Mouse (Mus musculus) forebrain, embryonic 14.5 days (tissue): ENCODE results near the gene Rgs3. TPM values are rescaled to one million over a fixed set of nuclear protein-coding genes. Genes with fewer than 3 reads are reported as not detected.
A peak's percentile ranks its signal among the peaks of the same experiment; 100 is the strongest.

Experiments used
- ATAC-seq: fragments of 200-750 bp; cut with Nextera tagmentation; 2 replicates; pipeline ENCODE4 v1.8.0; 2017; ENCODE audit warnings: mild to moderate bottlenecking, moderate library complexity
- DNase-seq: peaks from one replicate; pipeline ENCODE4 v3.0.0-alpha.2; 2015; ENCODE audit warnings: low spot score
- H3K27ac ChIP-seq: fragments of 300-500 bp; sonication (generic); 2 replicates; pipeline ENCODE4 v1.5.1; 2014; ENCODE audit warnings: low read depth, mild to moderate bottlenecking, control low read depth, low read length, moderate library complexity
- H3K27me3 ChIP-seq: fragments of 300-500 bp; sonication (generic); replicated peaks from 2 replicates; pipeline ENCODE4 v1.6.1; 2014; ENCODE audit warnings: low read length, control low read depth, mixed read lengths; ENCODE audit not compliant: control insufficient read depth, insufficient read depth
- H3K36me3 ChIP-seq: fragments of 300-500 bp; sonication (generic); 2 replicates; pipeline ENCODE4 v1.6.1; 2014; ENCODE audit warnings: low read length, control low read depth; ENCODE audit not compliant: control insufficient read depth, insufficient read depth
- H3K4me1 ChIP-seq: fragments of 300-500 bp; sonication (generic); 2 replicates; pipeline ENCODE4 v1.6.1; 2014; ENCODE audit warnings: antibody characterized with exemption, low read length, control low read depth; ENCODE audit not compliant: control insufficient read depth, insufficient read depth
- H3K4me2 ChIP-seq: fragments of 300-500 bp; sonication (generic); 2 replicates; pipeline ENCODE4 v1.6.1; 2014; ENCODE audit warnings: mild to moderate bottlenecking, control low read depth, low read length
- H3K4me3 ChIP-seq: fragments of 300-500 bp; sonication (generic); 2 replicates; pipeline ENCODE4 v1.5.1; 2014; ENCODE audit warnings: low read depth, low read length, control low read depth
- H3K9ac ChIP-seq: fragments of 300-500 bp; sonication (generic); 2 replicates; pipeline ENCODE4 v1.6.1; 2014; ENCODE audit warnings: mild to moderate bottlenecking, low read length, control low read depth, moderate library complexity
- H3K9me3 ChIP-seq: fragments of 300-500 bp; sonication (generic); replicated peaks from 2 replicates; pipeline ENCODE4 v1.6.1; 2016; ENCODE audit warnings: low read length, control low read depth, mixed read lengths; ENCODE audit not compliant: control insufficient read depth
- WGBS: fragments of 180-500 bp; shearing (Covaris S2); extraction: QIAGEN DNeasy Blood & Tissue Kit; methylation state at CpG from one replicate; pipeline ENCODE4 v1.1.7; 2014; 5-methylcytosine and 5-hydroxymethylcytosine counted together
- polyA plus RNA-seq: library from polyadenylated mRNA; unstranded; fragments of >200 nt; fragmentation: Nextera tagmentation; extraction: Ambion mirVana; gene quantifications from 2 replicates; pipeline ENCODE4 v1.2.1, GENCODE M21; 2014

The Rgs3 gene
- polyA plus RNA-seq, 1 experiment from 2014 or later, result 44.8 TPM

DNA sequence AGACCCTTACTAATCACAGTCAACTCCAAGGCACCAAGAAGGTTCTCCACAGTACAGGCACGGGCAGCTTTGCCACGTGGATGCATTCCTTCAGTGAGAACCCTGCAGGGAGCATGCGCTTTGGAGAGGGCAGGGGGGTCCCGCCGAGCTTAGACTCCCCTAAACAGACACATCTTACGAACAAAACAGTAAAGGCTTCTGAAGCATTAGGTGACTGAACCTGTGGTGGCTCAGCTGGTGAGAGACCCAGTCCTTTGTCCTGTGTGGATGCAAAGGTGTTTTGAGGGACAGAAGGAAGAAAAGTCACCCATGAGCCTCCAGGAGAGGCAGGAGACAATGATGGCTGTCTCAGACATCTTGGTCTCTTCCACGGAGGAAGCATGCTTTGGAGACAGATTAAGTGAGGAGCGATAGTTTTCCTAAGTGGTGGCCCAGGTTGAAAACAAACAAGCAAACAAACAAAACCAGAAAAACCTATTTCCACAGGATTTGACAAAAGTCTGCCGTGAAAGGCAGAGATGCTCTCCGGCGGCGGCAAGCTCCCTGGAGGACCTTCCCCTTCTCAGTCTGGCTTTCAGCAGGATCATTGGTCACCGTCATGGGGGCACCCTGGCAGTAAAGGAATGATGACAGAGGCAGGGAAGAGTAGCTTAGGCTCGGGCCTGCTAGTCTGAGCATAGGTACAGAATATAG is 100.4 kb downstream of the Rgs3 start:
- 0 out of 2 replicates have a peak overlapping the region, but pooled peaks have one; percentile 48 for H3K27ac ChIP-seq
- H3K9ac ChIP-seq, result no peak overlapping the region
- no peak overlapping the region for H3K4me3 ChIP-seq
- no peaks in the 10 kb centered on the region for H3K27me3 ChIP-seq
- DNase-seq, result no peak
- no peaks in the 10 kb centered on the region for H3K9me3 ChIP-seq
- no peak for ATAC-seq
- 12% methylated on average over 14 of the region's 14 CpGs for WGBS
- H3K4me1 ChIP-seq, result peaks cover 23% of the 10 kb centered on the region
- H3K4me2 ChIP-seq, result peak overlapping the region; percentile 20; the same call in 1 of the 2 replicates
- H3K36me3 ChIP-seq, result peaks cover 20% of the 10 kb centered on the region; the same call in 1 of the 2 replicates

DNA sequence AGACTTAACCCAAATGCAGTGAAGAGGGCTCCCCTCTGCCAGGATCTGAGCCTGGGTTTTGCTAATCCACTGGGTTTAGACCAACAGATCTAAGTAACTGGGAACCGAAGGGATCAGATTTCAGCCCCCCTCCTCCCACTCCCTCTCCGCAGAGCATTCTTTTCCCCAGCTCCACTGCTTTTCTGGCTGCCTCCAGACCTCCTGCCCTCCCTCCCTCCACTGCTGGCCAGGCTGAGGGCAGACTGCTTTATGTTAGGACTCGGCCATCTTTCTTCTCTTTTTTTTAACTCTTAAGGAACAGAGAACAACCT is 100.9 kb downstream of the Rgs3 start:
- H3K9ac ChIP-seq, result no peak overlapping the region
- DNase-seq, result peak; percentile 69
- H3K4me2 ChIP-seq, result no peak overlapping the region; the same call in 1 of the 2 replicates
- H3K4me1 ChIP-seq, result peaks cover 23% of the 10 kb centered on the region
- no peaks in the 10 kb centered on the region for H3K27me3 ChIP-seq
- peaks cover 20% of the 10 kb centered on the region; the same call in 1 of the 2 replicates for H3K36me3 ChIP-seq
- WGBS, result 6% methylated on average over 3 of the region's 3 CpGs
- H3K9me3 ChIP-seq, result no peaks in the 10 kb centered on the region
- H3K27ac ChIP-seq, result peak overlapping the region; percentile 48; the same call in 1 of the 2 replicates
- ATAC-seq, result peak; percentile 51
- no peak overlapping the region for H3K4me3 ChIP-seq

DNA sequence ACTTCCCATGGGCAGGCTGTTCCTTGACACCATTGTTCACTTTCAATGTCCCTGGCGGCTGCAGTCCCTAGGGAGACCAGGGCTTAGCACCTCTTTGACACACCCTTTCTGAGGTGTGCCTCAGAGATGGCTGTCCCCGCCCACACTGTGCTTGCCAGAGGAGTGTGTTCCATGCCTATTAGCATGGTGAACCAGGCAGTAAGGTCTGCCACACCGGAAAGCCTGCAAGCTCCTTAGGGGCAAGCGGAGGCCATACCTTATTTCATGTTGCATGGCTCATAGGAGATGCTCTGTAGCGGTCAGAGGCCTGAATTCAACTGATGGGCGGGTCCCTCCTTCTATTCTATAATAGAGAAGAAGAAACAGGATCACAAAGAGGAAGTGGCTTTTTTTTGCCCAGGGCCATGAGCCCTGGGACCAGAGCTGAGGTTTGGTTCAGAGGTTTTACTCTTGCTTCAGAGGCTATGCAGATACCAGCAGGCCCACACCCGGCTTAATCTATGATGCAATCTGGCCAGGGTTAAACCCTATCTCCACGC is 101.7 kb downstream of the Rgs3 start:
- no peak overlapping the region for H3K4me2 ChIP-seq
- peaks cover 23% of the 10 kb centered on the region for H3K4me1 ChIP-seq
- H3K4me3 ChIP-seq, result no peak overlapping the region
- no peaks in the 10 kb centered on the region for H3K9me3 ChIP-seq
- no peak overlapping the region for H3K9ac ChIP-seq
- ATAC-seq (no peak), DNase-seq (no peak)
- 76% methylated on average over 8 of the region's 8 CpGs for WGBS
- H3K36me3 ChIP-seq, result peaks cover 20% of the 10 kb centered on the region; the same call in 1 of the 2 replicates
- H3K27me3 ChIP-seq, result no peaks in the 10 kb centered on the region
- H3K27ac ChIP-seq, result no peak overlapping the region

- WGBS, result 4% methylated on average over 6 of the region's 6 CpGs
- H3K27ac ChIP-seq, result no peak overlapping the region; the same call in 1 of the 2 replicates
- no peak overlapping the region for H3K9ac ChIP-seq
- DNase-seq (peak; percentile 60), ATAC-seq (peak; percentile 79)
- H3K4me3 ChIP-seq, result no peak overlapping the region
- H3K27me3 ChIP-seq, result no peaks in the 10 kb centered on the region
- peaks cover 23% of the 10 kb centered on the region for H3K4me1 ChIP-seq
- no peak overlapping the region for H3K4me2 ChIP-seq
- H3K9me3 ChIP-seq, result no peaks in the 10 kb centered on the region
- H3K36me3 ChIP-seq, result peaks cover 5% of the 10 kb centered on the region; the same call in 1 of the 2 replicates
Observed at GRCm38 (mm10) chr4:62663348-62663747, 103.7 kb downstream of the Rgs3 start.

- ATAC-seq (no peak), DNase-seq (no peak)
- H3K9ac ChIP-seq, result no peak overlapping the region
- no peaks in the 10 kb centered on the region for H3K27me3 ChIP-seq
- no peaks in the 10 kb centered on the region for H3K9me3 ChIP-seq
- H3K4me1 ChIP-seq, result peaks cover 11% of the 10 kb centered on the region
- 66% methylated on average over 2 of the region's 2 CpGs for WGBS
- H3K27ac ChIP-seq, result no peak overlapping the region
- no peak overlapping the region for H3K4me2 ChIP-seq
- H3K36me3 ChIP-seq, result no peaks in the 10 kb centered on the region
- H3K4me3 ChIP-seq, result no peak overlapping the region
Observed at GRCm38 (mm10) chr4:62665842-62666241, 106.2 kb downstream of the Rgs3 start.

DNA sequence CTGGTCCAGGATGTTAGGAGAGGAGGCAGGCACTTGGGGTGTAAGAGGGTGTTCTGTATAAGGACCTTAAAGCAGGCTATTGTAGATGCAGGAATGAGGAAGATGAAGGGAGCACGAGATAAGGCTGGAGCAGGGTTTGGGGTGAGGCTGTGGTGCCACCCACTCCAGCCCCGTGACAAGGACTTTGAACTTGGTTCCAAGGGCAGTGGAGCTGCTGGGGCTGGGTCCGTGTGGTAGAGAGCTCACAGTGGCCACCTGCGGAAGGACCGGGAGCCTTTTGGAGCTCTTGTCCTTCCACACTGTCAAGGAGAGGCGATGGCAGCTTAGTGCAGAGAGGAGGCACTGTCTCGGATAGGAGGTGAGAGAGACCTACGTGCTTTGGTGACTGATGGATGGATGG is 109.0 kb downstream of the Rgs3 start:
- ATAC-seq, result no peak

DNA sequence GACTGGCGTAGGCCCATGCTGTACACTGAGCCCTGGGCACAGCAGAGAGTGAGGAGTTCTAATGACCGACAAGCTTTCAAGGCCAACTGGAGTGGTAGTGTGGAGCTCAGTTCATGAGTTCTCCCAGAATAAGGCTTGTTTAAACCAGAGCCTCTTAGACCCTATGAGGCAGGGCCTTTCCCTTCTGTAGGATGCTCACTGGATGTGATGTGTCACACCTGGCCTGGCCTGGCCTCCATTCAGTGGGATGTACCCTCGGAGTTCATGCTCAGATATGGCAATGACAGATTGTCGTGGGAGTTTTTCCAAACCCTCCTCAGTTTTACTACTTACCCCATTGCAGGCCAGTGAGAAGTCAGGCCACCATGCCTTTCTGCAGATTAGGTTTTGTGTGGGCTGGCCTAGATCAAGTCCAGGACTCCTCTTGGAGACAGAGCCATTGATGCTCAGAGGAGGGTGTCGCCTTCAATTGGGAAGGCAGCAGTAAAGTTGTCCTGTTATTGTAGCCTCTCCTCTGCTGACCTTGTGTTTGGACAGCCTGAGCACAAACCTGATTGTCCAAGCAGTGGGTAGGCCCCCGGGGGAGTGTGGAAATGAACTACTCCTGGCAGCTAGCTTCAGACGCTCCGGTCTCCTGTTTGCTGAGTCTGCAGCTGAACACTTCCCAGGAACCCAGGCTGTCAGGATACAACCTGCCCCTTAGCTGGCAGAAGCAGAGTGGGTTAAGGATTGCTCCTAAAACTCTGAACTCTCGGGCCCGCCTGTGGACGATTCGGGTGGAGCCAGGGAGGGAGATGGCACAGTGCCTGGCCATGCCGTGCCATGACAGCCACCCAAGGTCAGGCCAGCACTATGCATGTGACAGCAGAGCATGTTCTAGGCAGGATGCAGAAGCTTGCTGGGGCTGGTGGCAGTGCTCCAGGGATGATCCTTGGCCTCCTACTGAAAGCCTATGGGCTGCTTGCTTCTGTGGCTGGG is 109.7 kb downstream of the Rgs3 start:
- H3K4me3 ChIP-seq, result no peak overlapping the region
- no peaks in the 10 kb centered on the region for H3K36me3 ChIP-seq
- DNase-seq (no peak), ATAC-seq (no peak)
- H3K9ac ChIP-seq, result no peak overlapping the region
- H3K27ac ChIP-seq, result no peak overlapping the region
- H3K4me1 ChIP-seq, result no peaks in the 10 kb centered on the region
- H3K27me3 ChIP-seq, result 0 out of 2 replicates have a peak, but pooled peaks cover 3% of the 10 kb centered on the region
- no peaks in the 10 kb centered on the region for H3K9me3 ChIP-seq
- 88% methylated on average over 13 of the region's 13 CpGs for WGBS
- no peak overlapping the region for H3K4me2 ChIP-seq

More for the DNA sequence above, 109.0 kb downstream of the Rgs3 start:
- H3K4me1 ChIP-seq, result peaks cover under 1% of the 10 kb centered on the region; the same call in 1 of the 2 replicates
- no peaks in the 10 kb centered on the region for H3K36me3 ChIP-seq
- no peak overlapping the region for H3K4me3 ChIP-seq
- no peaks in the 10 kb centered on the region for H3K9me3 ChIP-seq
- H3K4me2 ChIP-seq, result no peak overlapping the region
- H3K9ac ChIP-seq, result no peak overlapping the region
- 0 out of 2 replicates have a peak, but pooled peaks cover 3% of the 10 kb centered on the region for H3K27me3 ChIP-seq
- no peak for DNase-seq
- WGBS, result 88% methylated on average over 8 of the region's 8 CpGs
- no peak overlapping the region for H3K27ac ChIP-seq

GRCm38 (mm10) chr4:62673531-62674030 is 113.9 kb downstream of the Rgs3 start:
- 0 out of 2 replicates have a peak, but pooled peaks cover 3% of the 10 kb centered on the region for H3K27me3 ChIP-seq
- DNase-seq, result peak; percentile 54
- H3K9ac ChIP-seq, result peak overlapping the region; percentile 75
- H3K36me3 ChIP-seq, result no peaks in the 10 kb centered on the region
- peak overlapping the region; percentile 63 for H3K4me2 ChIP-seq
- H3K4me1 ChIP-seq, result peaks cover 30% of the 10 kb centered on the region
- peak overlapping the region; percentile 44 for H3K4me3 ChIP-seq
- ATAC-seq, result peak; percentile 75
- H3K27ac ChIP-seq, result no peak overlapping the region
- 5% methylated on average over 9 of the region's 9 CpGs for WGBS
- no peaks in the 10 kb centered on the region for H3K9me3 ChIP-seq
